Mouse (Mus musculus): ENCODE results near the gene Csnk1e.
A peak's percentile ranks its signal among the peaks of the same experiment; 100 is the strongest.

GRCm38 (mm10) chr15:79411363-79412065, 43.9 kb downstream of the Csnk1e start:
- no peak for TF ChIP-seq POLR2A (IDR thresholded peaks at IDR 0.05; ENCODE audit: low read depth, low read length)
- TF ChIP-seq CTCF (IDR thresholded peaks at IDR 0.05; ENCODE audit: extremely low read depth, insufficient read length, insufficient replicate concordance, low read depth, low read length), result peak; percentile 43; the same call in 1 of the 2 replicates
